Mouse (Mus musculus) c-Kit-positive CD71-positive TER-119-positive erythroid progenitor cells, embryonic 14.5 days (primary cell): ENCODE data around the gene Prelid1.

Source experiments
- DNase-seq: peaks from one replicate; pipeline ENCODE4 v3.0.0-alpha.2; 2013; ENCODE audit warnings: low spot score

The Prelid1 gene

DNA sequence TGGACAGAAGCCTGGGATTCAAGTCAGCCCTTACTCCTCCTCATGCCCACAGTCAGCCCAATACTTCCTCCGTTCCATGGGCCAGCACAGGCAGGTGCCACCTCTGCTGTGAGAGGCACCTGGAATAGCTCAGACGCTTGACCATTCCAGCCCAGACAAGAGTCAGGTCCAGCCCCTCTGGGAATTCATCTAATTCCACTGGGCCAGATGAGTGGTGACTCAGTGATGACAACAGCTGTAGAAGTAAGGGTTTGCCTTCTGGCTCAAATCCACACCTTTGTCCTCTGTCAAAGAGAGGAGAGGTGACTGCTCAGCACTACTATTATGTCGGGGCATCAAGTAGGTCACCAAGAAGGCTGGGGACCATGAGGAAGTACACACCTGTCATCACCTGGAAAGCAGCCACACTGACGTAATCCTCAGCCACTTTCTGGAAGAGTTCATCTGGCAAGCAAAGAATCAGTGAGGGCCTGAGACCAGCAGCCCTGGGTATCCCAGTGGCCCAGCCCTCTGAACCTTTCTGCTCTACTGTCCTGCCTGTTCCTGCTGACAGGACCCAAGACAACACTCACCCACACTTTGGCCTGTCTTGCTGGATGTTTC is at the start of gene Prelid1:
Prelid1 (plus strand) TSS at position 570 of the 603 bp plus-strand sequence.
- no peak for DNase-seq

GRCm38 (mm10) chr13:55277203-55277602 is 43.1 kb upstream of the Prelid1 start:
- DNase-seq: no peak

DNA sequence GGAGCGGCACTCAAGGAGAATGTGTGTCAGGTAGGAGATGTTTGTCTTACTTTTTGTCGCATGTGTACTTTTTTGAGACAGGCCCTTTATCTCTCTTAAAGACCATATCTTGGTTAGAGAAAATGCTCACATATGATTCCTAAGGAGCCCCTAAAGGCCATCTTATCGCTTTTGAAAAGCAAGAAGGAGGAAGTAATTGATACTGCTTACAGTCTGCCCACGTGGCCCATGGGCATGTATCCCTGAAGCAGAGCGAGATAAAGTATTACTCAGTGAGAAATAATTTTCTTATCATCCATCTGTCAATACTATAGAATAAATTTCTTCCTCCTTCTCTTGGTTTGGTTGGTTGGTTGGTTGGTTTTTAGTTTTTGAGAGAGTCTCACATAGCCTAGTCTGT is 42.7 kb upstream of the Prelid1 start:
- no peak for DNase-seq

GRCm38 (mm10) chr13:55288854-55289253 is 31.4 kb upstream of the Prelid1 start:
- no peak for DNase-seq

DNA sequence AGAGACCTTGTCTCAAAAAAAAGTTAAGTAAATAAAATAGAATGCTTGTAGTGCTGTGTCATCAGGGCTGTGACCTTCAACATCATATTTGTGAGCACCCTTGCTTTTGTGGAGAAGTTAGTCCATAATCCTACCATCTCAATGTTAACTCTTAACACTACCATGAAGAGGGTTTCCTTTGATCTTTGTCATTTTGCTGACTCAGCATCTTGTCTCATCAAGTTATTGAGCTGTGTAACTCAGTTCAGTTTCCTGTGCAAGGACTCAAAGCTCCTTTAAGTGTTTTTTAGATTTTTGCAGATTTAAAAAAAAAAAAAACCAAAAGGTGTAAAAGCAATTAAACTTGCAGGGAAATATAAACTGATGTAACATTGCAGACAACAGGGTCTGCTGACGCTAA is 23.5 kb upstream of the Prelid1 start:
- DNase-seq: no peak

DNA sequence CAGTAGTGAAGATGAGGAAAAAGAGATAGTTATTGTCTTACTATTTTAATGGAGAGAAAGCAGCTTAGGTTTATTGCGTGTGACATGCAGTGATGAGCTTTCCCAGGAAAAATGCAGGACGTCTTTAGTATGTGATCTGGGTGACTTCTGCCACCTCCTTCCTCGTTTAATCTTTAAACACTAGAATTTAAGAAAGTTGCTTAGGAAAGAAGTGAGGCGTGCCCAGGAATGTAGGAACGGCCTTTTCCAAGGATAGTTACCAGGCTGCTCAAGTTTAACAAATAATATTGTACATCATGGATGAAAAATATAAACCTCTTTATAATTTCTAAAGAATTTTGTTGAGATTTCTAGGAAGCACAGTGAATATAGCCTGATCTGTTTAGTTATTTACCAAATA is 19.4 kb upstream of the Prelid1 start:
- no peak for DNase-seq

DNA sequence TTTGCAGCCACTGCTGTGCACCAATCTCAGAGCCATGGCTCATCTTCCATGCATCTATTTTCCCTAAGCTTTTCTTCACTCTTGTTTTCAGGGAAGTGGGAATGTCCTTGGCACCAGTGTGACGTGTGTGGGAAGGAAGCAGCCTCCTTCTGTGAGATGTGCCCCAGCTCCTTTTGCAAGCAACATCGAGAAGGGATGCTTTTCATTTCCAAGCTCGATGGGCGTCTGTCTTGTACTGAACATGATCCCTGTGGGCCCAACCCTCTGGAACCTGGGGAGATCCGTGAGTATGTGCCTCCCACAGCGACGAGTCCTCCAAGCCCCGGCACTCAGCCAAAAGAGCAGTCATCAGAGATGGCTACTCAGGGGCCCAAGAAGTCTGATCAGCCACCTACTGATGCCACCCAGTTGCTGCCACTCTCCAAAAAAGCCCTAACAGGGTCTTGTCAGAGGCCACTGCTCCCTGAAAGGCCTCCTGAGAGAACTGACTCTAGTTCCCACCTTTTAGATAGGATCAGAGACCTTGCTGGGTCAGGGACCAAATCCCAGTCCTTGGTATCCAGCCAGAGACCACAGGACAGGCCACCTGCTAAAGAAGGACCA is 8.2 kb upstream of the Prelid1 start:
- no peak for DNase-seq

GRCm38 (mm10) chr13:55313051-55313450 is 7.2 kb upstream of the Prelid1 start:
- DNase-seq: no peak

- DNase-seq: no peak
These were observed 5.3 kb upstream of the Prelid1 start for GRCm38 (mm10) chr13:55314891-55315412.

DNA sequence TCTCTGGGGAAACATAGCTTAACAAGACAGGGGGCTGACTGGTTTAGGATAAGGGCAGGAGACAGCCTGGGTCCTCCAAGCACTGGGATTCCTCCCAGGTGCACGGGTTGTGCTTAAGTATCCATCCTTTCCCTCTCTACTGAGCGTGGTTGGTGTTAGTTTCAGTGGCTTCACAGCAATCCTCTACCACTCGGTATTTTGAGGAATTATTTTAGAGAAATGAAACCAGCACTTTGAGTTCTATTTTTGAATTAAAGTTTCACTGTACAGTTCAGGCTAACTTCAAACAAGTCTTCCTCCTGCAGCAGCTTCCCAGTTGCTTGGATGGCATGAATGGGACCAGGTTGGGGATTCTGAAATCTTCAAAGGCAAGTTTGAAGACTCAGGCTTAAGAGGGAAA is 1.9 kb upstream of the Prelid1 start:
- DNase-seq: no peak

DNA sequence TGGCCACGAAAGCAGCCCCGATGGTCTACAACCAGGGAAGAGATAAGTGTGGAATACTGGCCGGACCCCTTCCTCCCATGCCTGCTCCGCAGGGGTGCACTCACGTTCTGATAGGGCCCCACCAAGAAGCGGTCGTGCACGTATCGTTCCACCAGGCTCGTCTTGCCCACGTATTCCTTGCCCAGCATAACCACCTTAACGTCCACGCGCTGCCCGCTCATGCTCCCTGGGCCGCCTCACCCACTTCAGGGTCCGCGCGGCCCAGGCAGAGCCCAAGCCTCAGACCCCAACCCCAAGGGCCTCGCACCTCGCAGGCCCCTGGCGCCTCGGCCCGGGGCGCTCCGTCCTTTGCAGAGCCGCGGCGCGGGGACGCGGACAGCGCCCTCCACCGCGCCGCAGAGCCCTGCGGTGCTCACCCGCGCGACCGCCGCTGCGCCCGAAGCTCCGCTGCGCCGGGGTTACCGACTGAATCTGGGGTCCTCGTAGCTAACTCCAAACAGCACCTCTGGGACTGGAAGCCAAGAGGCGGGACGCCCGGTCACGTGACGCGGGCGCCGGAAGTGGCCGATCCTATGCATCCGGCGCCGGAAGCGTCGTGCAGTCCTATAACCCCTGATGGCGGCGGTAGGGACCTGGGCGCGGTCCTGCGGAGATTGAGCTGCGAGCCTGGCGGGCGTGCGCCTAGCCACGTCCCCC is 1.3 kb downstream of the Prelid1 start, which contains the start of gene Rab24:
Rab24 (minus strand) TSS at position 513 of the 696 bp plus-strand sequence.
- DNase-seq: peak; percentile 87

GRCm38 (mm10) chr13:55322130-55322825 is 2.0 kb downstream of the Prelid1 start:
- DNase-seq: peak; percentile 56

- no peak for DNase-seq
These were observed 5.3 kb downstream of the Prelid1 start for GRCm38 (mm10) chr13:55325596-55325995.

DNA sequence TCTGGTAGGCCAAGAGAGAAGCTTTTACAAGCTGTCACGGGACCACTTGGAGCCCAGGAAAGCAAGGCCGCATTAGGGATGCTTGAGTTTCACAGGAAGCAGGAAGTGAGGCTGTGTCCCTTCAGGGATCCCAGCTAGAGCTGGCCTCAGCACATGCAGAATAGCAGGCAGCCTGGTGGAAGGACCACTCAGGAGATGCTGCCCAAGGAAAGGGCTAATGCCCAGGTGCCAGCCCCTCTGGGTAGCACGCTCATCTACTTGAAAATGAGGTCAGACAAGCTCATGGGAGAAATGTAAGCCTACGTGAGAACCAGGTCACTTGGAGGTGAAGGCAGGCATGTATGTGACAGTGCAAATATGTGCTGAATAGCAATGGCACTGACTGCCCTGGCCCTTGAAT is 6.9 kb downstream of the Prelid1 start:
- DNase-seq: no peak

DNA sequence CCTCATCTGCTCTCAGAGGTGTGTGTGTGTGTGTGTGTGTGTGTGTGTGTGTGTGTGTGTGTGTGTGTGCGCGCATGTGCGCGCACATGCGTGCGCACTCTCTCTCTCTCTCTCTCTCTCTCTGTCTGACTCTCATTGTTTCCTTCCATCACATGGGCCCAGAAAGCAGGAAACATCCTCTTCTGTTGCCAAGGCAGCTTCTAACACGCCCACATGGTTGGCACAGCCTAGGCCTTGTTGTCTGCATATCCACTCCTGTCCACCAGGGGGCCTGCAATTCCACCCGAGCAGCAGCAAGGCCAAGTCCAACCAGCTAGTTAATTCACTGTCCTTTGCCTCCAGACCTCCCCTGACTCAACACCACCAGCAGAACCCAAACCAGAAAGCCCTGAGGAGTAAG is 7.3 kb downstream of the Prelid1 start:
- DNase-seq: peak; percentile 83

DNA sequence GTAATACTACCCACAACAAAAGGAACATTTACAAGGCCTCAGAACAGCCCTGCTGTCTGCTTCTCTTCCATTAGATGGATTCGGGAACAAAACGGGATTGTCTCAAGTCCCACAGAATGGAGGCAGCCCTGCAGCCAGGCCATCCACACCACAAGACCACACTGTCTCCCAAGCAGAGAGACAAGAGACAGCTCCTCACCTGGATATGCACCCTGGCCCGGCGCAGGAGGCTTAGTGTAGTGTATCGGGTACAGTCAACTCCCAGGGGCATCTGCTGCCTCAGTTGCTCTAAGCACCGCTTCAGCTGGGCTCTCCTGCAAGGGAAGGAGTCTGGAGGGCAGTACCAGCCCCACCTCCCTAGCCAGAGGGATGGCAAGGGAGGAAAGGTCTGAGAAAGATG is 7.9 kb downstream of the Prelid1 start:
- no peak for DNase-seq

- no peak for DNase-seq
These were observed 8.3 kb downstream of the Prelid1 start for GRCm38 (mm10) chr13:55328641-55329040.

GRCm38 (mm10) chr13:55329109-55329682 is 8.9 kb downstream of the Prelid1 start:
- DNase-seq: peak; percentile 37

GRCm38 (mm10) chr13:55329683-55330566 is 9.6 kb downstream of the Prelid1 start, which contains the start of gene Mxd3:
Mxd3 (minus strand) TSS chr13:55329823.
- peak; percentile 88 for DNase-seq

DNA sequence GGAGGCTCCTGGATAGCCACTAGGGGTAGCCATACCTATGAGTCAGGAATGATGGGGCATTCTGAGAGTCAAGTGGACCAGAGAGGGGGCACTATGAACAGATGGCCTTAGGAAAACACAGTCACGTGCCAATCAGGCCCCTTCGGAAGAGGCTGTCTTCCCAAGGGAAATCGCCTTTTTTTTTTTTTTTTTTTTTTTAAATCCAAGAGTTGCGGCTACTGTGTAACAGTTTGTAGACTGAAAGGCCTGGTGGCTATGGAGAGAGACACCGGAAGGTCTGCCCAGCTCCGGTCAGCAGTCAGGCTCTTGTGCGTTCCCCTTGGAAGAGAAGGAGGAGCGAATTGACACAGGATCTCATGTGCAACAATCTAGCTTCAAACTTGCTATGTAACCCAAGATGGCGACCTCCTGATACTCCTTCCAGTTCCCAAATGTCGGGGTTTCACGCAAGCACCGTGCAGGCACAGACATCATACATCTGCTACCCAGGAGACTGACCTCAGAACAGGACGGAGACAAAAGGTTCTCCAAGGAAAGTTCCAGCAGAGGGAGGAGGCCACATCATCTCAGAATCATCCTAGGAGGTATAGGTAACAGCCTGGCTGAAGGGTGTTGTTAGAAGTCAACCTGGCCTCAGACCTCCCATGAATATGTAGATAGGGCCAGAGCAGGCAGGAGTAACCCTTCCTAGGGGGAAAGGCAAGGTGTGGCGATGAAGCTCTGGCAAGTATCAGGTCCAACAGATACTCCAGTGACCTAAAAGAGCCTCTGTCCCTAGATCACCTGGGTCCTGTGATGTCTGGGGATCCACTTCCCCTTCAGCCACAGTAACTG is 10.5 kb downstream of the Prelid1 start:
- no peak for DNase-seq
